Mouse (Mus musculus) olfactory bulb, adult 2 months (tissue): ENCODE measurements around the gene Plcxd2.

ENCODE experiments used
- CTCF ChIP-seq: fragments of 200-500 bp; IDR thresholded peaks from 2 replicates; pipeline ENCODE4 v1.5.1; 2012; ENCODE audit warnings: low read depth, mild to moderate bottlenecking, low read length, moderate library complexity; ENCODE audit not compliant: insufficient read depth
- POLR2A ChIP-seq: fragments of 200-500 bp; IDR thresholded peaks from 2 replicates; pipeline ENCODE4 v1.6.1; 2012; ENCODE audit warnings: mild to moderate bottlenecking, low read depth, low read length, moderate library complexity; ENCODE audit not compliant: insufficient read depth

- TF ChIP-seq CTCF (no peak), POLR2A (no peak)
Observed at GRCm38 (mm10) chr16:45973959-45974686, 35.9 kb downstream of the Plcxd2 start.
